Mouse (Mus musculus) heart, postnatal 10 days (tissue): Measurements from ENCODE around the gene Eml2. TPM values are rescaled to one million over a fixed set of nuclear protein-coding genes. Genes with fewer than 3 reads are reported as not detected.

ENCODE experiments used
- DNase-seq, 2 experiments: peaks; one replicate each; pipeline ENCODE4 v3.0.0; 2021
- intact Hi-C: fragments of 180-260 bp; cut with DNase I; formaldehyde crosslinking; loops from one replicate; pipeline ENCODE4 v1.15.1; 2025
- total RNA-seq, 2 experiments: library from RNA; stranded (reverse); gene quantifications; 2 replicates each; pipeline ENCODE4 v1.2.3; 2021

Gene Eml2
- total RNA-seq, 2 experiments from 2014 or later = 47.8 to 56.5 TPM

- intact Hi-C loops = loop anchor here (2.0 kb wide), 1 partner anchor 14 kb away; the partner anchor contains the start of gene Gpr4
- DNase-seq = peak; percentile 50 to 63
Measured at GRCm38 (mm10) chr7:19226817-19227797, 50.9 kb downstream of the Eml2 start.

GRCm38 (mm10) chr7:19227883-19228792, 51.9 kb downstream of the Eml2 start, which contains the start of gene Opa3:
TSS of gene Opa3 (plus strand) at chr7:19228334.
- peak; percentile 99 to 100 for DNase-seq
- intact Hi-C loops = loop anchor here (2.0 kb wide), 1 partner anchor 15 kb away; the partner anchor contains the start of gene Gpr4

GRCm38 (mm10) chr7:19228793-19229148, 52.5 kb downstream of the Eml2 start:
- no peak for DNase-seq
- intact Hi-C loops = no loop called here

GRCm38 (mm10) chr7:19229404-19229803, 53.2 kb downstream of the Eml2 start:
- intact Hi-C loops = no loop called here
- no peak for DNase-seq

GRCm38 (mm10) chr7:19230041-19230580, 53.9 kb downstream of the Eml2 start:
- intact Hi-C loops = no loop called here
- no peak for DNase-seq

GRCm38 (mm10) chr7:19230899-19231298, 54.7 kb downstream of the Eml2 start:
- intact Hi-C loops = no loop called here
- no peak for DNase-seq

GRCm38 (mm10) chr7:19231849-19232248, 55.6 kb downstream of the Eml2 start:
- intact Hi-C loops = no loop called here
- DNase-seq = no peak

- no peak for DNase-seq
- intact Hi-C loops = loop anchor here (5.0 kb wide), 1 partner anchor 108 kb away; the partner anchor contains the start of gene Ercc1
Measured at GRCm38 (mm10) chr7:19234652-19235051, 58.4 kb downstream of the Eml2 start.

GRCm38 (mm10) chr7:19235092-19235671, 59.0 kb downstream of the Eml2 start:
- intact Hi-C loops = loop anchor here (5.0 kb wide), 1 partner anchor 107 kb away; the partner anchor contains the start of gene Ercc1

GRCm38 (mm10) chr7:19236411-19236810, 60.2 kb downstream of the Eml2 start:
- intact Hi-C loops = loop anchor here (5.0 kb wide), 1 partner anchor 106 kb away; the partner anchor contains the start of gene Ercc1
- DNase-seq = peak; percentile 67 to 78

More at GRCm38 (mm10) chr7:19235092-19235671, 59.0 kb downstream of the Eml2 start:
- DNase-seq = no peak

- peak in 1 of 2 experiments; percentile 56 for DNase-seq
- intact Hi-C loops = loop anchor here (2.0 to 5.0 kb wide), 2 partner anchors 42 to 104 kb away; partner anchors contain the start of genes Ercc1 and Ppm1n
Measured at GRCm38 (mm10) chr7:19238344-19238743, 62.1 kb downstream of the Eml2 start.

GRCm38 (mm10) chr7:19239423-19239822, 63.2 kb downstream of the Eml2 start:
- intact Hi-C loops = loop anchor here (1.0 to 5.0 kb wide), 3 partner anchors 37 to 103 kb away; partner anchors contain the start of genes Ercc1 and Ppm1n
- peak; percentile 93 to 96 for DNase-seq

GRCm38 (mm10) chr7:19239986-19240385, 63.8 kb downstream of the Eml2 start:
- DNase-seq = no peak
- intact Hi-C loops = loop anchor here (1.0 to 5.0 kb wide), 3 partner anchors 36 to 102 kb away; partner anchors contain the start of genes Ercc1 and Ppm1n

GRCm38 (mm10) chr7:19240905-19241463, 64.8 kb downstream of the Eml2 start:
- intact Hi-C loops = no loop called here
- DNase-seq = no peak

GRCm38 (mm10) chr7:19242005-19242404, 65.8 kb downstream of the Eml2 start:
- no peak for DNase-seq
- intact Hi-C loops = no loop called here

GRCm38 (mm10) chr7:19243858-19244257, 67.6 kb downstream of the Eml2 start:
- intact Hi-C loops = no loop called here
- no peak for DNase-seq

GRCm38 (mm10) chr7:19245083-19245482, 68.9 kb downstream of the Eml2 start:
- DNase-seq = no peak
- intact Hi-C loops = no loop called here

GRCm38 (mm10) chr7:19246855-19247254, 70.6 kb downstream of the Eml2 start:
- intact Hi-C loops = no loop called here
- DNase-seq = no peak

GRCm38 (mm10) chr7:19247511-19247910, 71.3 kb downstream of the Eml2 start:
- intact Hi-C loops = no loop called here
- no peak for DNase-seq
